Mouse (Mus musculus) thymus, adult 2 months (tissue): ENCODE data around the gene Vmp1. TPM values are rescaled to one million over a fixed set of nuclear protein-coding genes. Genes with fewer than 3 reads are reported as not detected.

ENCODE experiments used
- DNase-seq: peaks from one replicate; pipeline ENCODE4 v3.0.0; 2021
- H3K27ac ChIP-seq: fragments of 200-500 bp; 2 replicates; pipeline ENCODE4 v1.5.1; 2012; ENCODE audit warnings: low read length, control low read depth; ENCODE audit not compliant: control insufficient read depth, insufficient read depth
- H3K27me3 ChIP-seq: fragments of 200-500 bp; 2 replicates; pipeline ENCODE4 v1.6.1; 2012; ENCODE audit warnings: mild to moderate bottlenecking, low read length, moderate library complexity, mixed read lengths; ENCODE audit not compliant: control insufficient read depth, insufficient read depth
- H3K36me3 ChIP-seq: fragments of 200-500 bp; 2 replicates; pipeline ENCODE4 v1.6.1; 2012; ENCODE audit warnings: mild to moderate bottlenecking, low read length, moderate library complexity; ENCODE audit not compliant: control insufficient read depth, insufficient read depth
- H3K4me1 ChIP-seq: fragments of 200-500 bp; replicated peaks from 2 replicates; pipeline ENCODE4 v1.6.1; 2012; ENCODE audit warnings: low read length; ENCODE audit not compliant: control insufficient read depth, insufficient read depth
- H3K4me3 ChIP-seq: fragments of 200-500 bp; 2 replicates; pipeline ENCODE4 v1.5.1; 2012; ENCODE audit warnings: mild to moderate bottlenecking, low read length, control low read depth, moderate library complexity; ENCODE audit not compliant: control insufficient read depth, insufficient read depth
- CTCF ChIP-seq: fragments of 200-500 bp; IDR thresholded peaks from 2 replicates; pipeline ENCODE4 v1.5.1; 2012; ENCODE audit warnings: mild to moderate bottlenecking, control low read depth, low read length, moderate library complexity, borderline replicate concordance; ENCODE audit not compliant: control insufficient read depth, poor library complexity, insufficient read depth; ENCODE audit errors: extremely low read depth
- POLR2A ChIP-seq: fragments of 200-500 bp; IDR thresholded peaks from 2 replicates; pipeline ENCODE4 v1.6.1; 2012; ENCODE audit warnings: mild to moderate bottlenecking, low read length, control low read depth, moderate library complexity; ENCODE audit not compliant: control insufficient read depth, poor library complexity, insufficient read depth; ENCODE audit errors: extremely low read depth
- WGBS: fragments of 180-500 bp; shearing (Covaris S2); methylation state at CpG from one replicate; pipeline ENCODE4 v1.1.7; 2018; 5-methylcytosine and 5-hydroxymethylcytosine counted together
- polyA plus RNA-seq: library from polyadenylated mRNA; depleted of rRNA; stranded (reverse); fragments of >200 nt; gene quantifications from 2 replicates; pipeline ENCODE4 v1.2.3, GENCODE M21; 2012

Vmp1 gene
- polyA plus RNA-seq, 1 experiment, result 36.7 TPM

- TF ChIP-seq POLR2A (no peak), CTCF (no peak)
- DNase-seq, result no peak
- Histone ChIP-seq H3K4me3 (no peak overlapping the region), H3K36me3 (peaks cover 76% of the 10 kb centered on the region), H3K4me1 (no peaks in the 10 kb centered on the region), H3K27me3 (no peaks in the 10 kb centered on the region), H3K27ac (no peak overlapping the region)
- 96% methylated on average over 3 of the region's 3 CpGs for WGBS
These were observed 34.7 kb upstream of the Vmp1 start for GRCm38 (mm10) chr11:86718369-86718768.

DNA sequence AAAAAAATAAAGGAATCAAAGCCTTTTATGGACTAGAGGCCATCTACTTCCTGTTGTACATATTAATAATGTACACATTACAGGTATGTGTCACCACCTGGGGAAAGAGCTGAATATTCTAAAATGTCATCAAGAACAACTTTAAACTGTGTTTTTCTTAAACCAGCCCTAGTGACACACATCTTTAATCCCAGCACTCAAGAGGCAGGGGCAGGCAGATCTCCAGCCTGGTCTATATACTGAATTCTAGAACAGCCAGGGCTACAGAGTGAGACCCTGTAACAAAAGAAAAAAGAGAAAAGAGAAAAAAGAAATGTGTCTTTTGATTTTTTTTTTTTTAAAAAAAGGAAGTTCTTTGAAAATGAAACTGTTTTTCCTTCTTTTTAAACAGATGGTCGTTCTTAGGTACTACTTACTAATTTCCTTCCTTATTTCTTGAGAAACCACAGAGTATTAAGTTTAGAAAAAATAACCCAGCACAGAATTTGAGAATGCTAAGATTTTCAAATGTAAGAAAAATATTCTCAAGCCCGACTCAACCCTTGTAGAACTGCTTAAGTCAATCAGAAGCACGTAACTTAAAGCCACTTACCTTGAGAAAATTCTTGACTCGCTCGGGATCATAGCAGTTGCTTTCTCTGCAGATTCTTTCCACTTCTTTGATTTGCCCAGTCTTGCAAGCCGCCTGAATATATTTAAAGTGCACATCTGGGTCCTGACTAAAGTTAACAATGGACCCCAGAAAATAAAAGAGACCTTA is 33.9 kb upstream of the Vmp1 start:
- Histone ChIP-seq H3K27ac (no peak overlapping the region), H3K36me3 (peaks cover 72% of the 10 kb centered on the region)

GRCm38 (mm10) chr11:86714606-86715005 is 31.0 kb upstream of the Vmp1 start:
- peaks cover 66% of the 10 kb centered on the region for H3K36me3 ChIP-seq
- no peak overlapping the region for H3K27ac ChIP-seq
- DNase-seq, result no peak
- TF ChIP-seq POLR2A, result no peak
- TF ChIP-seq CTCF, result no peak
- no peak overlapping the region for H3K4me3 ChIP-seq
- H3K27me3 ChIP-seq, result no peaks in the 10 kb centered on the region
- no peaks in the 10 kb centered on the region for H3K4me1 ChIP-seq

More for the DNA sequence above, 33.9 kb upstream of the Vmp1 start:
- TF ChIP-seq POLR2A (no peak), CTCF (no peak)
- WGBS, result 8% methylated on average over 6 of the region's 6 CpGs
- no peak for DNase-seq
- H3K27me3 ChIP-seq, result no peaks in the 10 kb centered on the region
- no peaks in the 10 kb centered on the region for H3K4me1 ChIP-seq
- H3K4me3 ChIP-seq, result no peak overlapping the region

DNA sequence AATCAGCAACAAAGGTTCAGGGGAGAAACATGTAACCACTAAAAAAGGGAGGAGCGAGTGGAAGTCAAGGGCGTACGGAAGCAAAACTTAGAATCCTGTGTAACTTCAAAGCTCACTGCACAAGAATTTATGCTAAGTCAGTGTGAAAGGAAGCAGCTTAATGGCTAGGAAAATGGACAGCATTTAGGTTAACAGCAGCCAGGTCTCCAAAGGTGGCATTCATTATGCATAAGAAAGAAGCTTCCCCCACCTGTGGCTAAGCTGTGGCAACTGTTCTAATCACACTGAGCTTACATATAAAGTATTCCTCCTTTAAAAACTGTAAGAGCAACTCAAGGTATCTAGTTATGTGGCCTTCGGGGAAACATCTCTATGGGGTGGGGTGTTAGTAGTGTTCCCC is 17.5 kb upstream of the Vmp1 start:
- TF ChIP-seq CTCF (no peak), POLR2A (no peak)
- H3K4me3 ChIP-seq, result no peak overlapping the region
- no peak for DNase-seq
- H3K4me1 ChIP-seq, result no peaks in the 10 kb centered on the region
- H3K36me3 ChIP-seq, result peaks cover 97% of the 10 kb centered on the region
- no peak overlapping the region for H3K27ac ChIP-seq
- 96% methylated on average over 4 of the region's 4 CpGs for WGBS
- H3K27me3 ChIP-seq, result no peaks in the 10 kb centered on the region

- Histone ChIP-seq H3K4me3 (no peak overlapping the region), H3K27me3 (no peaks in the 10 kb centered on the region), H3K27ac (no peak overlapping the region), H3K36me3 (peaks cover 91% of the 10 kb centered on the region), H3K4me1 (no peaks in the 10 kb centered on the region)
- 95% methylated on average over 4 of the region's 4 CpGs for WGBS
- no peak for DNase-seq
- no peak for TF ChIP-seq POLR2A
- no peak for TF ChIP-seq CTCF
These were observed 11.8 kb upstream of the Vmp1 start for GRCm38 (mm10) chr11:86695461-86695860.

DNA sequence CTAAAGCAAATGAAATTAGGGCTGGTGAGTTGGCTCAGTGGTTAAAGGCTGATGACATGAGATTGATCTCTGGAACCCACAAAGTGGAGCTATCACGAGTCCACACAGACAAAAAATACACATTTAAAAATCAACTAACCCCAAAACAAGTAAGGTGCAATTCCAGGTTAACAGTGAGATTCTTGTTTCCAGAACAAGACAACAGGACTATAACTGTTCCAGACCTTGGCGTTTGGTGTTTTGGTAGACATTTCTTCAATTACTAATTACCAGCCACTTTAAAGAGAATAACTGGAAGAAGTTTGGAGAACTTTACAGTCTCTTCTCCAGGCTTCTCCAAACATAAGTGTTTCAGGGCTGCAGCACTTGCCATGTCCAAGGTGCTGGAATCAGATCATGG is 8.9 kb upstream of the Vmp1 start:
- WGBS, result 88% methylated on average over 2 of the region's 2 CpGs
- H3K27ac ChIP-seq, result no peak overlapping the region
- H3K4me3 ChIP-seq, result no peak overlapping the region
- no peaks in the 10 kb centered on the region for H3K4me1 ChIP-seq
- H3K27me3 ChIP-seq, result no peaks in the 10 kb centered on the region
- no peak for DNase-seq
- peaks cover 65% of the 10 kb centered on the region for H3K36me3 ChIP-seq
- TF ChIP-seq POLR2A (no peak), CTCF (no peak)

- 90% methylated on average over 2 of the region's 2 CpGs for WGBS
- peaks cover 59% of the 10 kb centered on the region for H3K36me3 ChIP-seq
- TF ChIP-seq CTCF (no peak), POLR2A (no peak)
- no peak for DNase-seq
- no peak overlapping the region for H3K4me3 ChIP-seq
- no peaks in the 10 kb centered on the region for H3K27me3 ChIP-seq
- no peak overlapping the region for H3K27ac ChIP-seq
- no peaks in the 10 kb centered on the region for H3K4me1 ChIP-seq
These were observed 8.3 kb upstream of the Vmp1 start for GRCm38 (mm10) chr11:86691956-86692355.
